Mouse (Mus musculus): ENCODE results near the gene Ccdc158. TPM values are rescaled to one million over a fixed set of nuclear protein-coding genes. Genes with fewer than 3 reads are reported as not detected.

Gene Ccdc158
- polyA plus RNA-seq, 1 experiment from 2014 or later = 0.14 TPM

GRCm38 (mm10) chr5:92693744-92694143, 18.7 kb upstream of the Ccdc158 start:
- H3K4me3 ChIP-seq (ENCODE audit: low read depth, low read length) = no peak overlapping the region
- no peak overlapping the region for H3K4me2 ChIP-seq (ENCODE audit: low read depth, low read length)
- WGBS (ENCODE audit: insufficient replicate concordance) = 72% methylated on average over 3 of the region's 3 CpGs
- no peak for ATAC-seq (ENCODE audit: low read depth)
- no peaks in the 10 kb centered on the region for H3K9me3 ChIP-seq (replicated peaks; ENCODE audit: control insufficient read depth, low read length)
- no peak overlapping the region for H3K27ac ChIP-seq (ENCODE audit: low read length)
- no peak overlapping the region for H3K9ac ChIP-seq (ENCODE audit: low read depth, low read length)
- no peaks in the 10 kb centered on the region for H3K36me3 ChIP-seq (ENCODE audit: control insufficient read depth, insufficient read depth)
- no peaks in the 10 kb centered on the region for H3K27me3 ChIP-seq (ENCODE audit: control insufficient read depth, insufficient read depth, low read depth, low read length)
- no peaks in the 10 kb centered on the region for H3K4me1 ChIP-seq (ENCODE audit: control insufficient read depth, low read depth, low read length)

- ATAC-seq (ENCODE audit: low read depth) = no peak
- no peaks in the 10 kb centered on the region for H3K36me3 ChIP-seq (ENCODE audit: control insufficient read depth, insufficient read depth)
- WGBS (ENCODE audit: insufficient replicate concordance) = 63% methylated on average over 16 of the region's 16 CpGs
- H3K9ac ChIP-seq (ENCODE audit: low read depth, low read length) = no peak overlapping the region
- no peak overlapping the region for H3K27ac ChIP-seq (ENCODE audit: low read length)
- H3K4me2 ChIP-seq (ENCODE audit: low read depth, low read length) = no peak overlapping the region
- H3K4me1 ChIP-seq (ENCODE audit: control insufficient read depth, low read depth, low read length) = no peaks in the 10 kb centered on the region
- H3K27me3 ChIP-seq (ENCODE audit: control insufficient read depth, insufficient read depth, low read depth, low read length) = no peaks in the 10 kb centered on the region
- H3K9me3 ChIP-seq (replicated peaks; ENCODE audit: control insufficient read depth, low read length) = no peaks in the 10 kb centered on the region
- H3K4me3 ChIP-seq (ENCODE audit: low read depth, low read length) = no peak overlapping the region
Observed at GRCm38 (mm10) chr5:92692206-92693007, 17.3 kb upstream of the Ccdc158 start.

- Histone ChIP-seq H3K27me3 (ENCODE audit: control insufficient read depth, insufficient read depth, low read depth, low read length) (peaks cover 6% of the 10 kb centered on the region), H3K4me2 (ENCODE audit: low read depth, low read length) (no peak overlapping the region), H3K4me3 (ENCODE audit: low read depth, low read length) (no peak overlapping the region), H3K36me3 (ENCODE audit: control insufficient read depth, insufficient read depth) (no peaks in the 10 kb centered on the region), H3K4me1 (ENCODE audit: control insufficient read depth, low read depth, low read length) (no peaks in the 10 kb centered on the region), H3K9ac (ENCODE audit: low read depth, low read length) (no peak overlapping the region), H3K27ac (ENCODE audit: low read length) (no peak overlapping the region), H3K9me3 (replicated peaks; ENCODE audit: control insufficient read depth, low read length) (no peaks in the 10 kb centered on the region)
- whole genome bisulfite sequencing (ENCODE audit: insufficient replicate concordance) = 67% methylated on average over 9 of the region's 9 CpGs
- ATAC-seq (ENCODE audit: low read depth) = no peak
Observed at GRCm38 (mm10) chr5:92688569-92688968, 13.5 kb upstream of the Ccdc158 start.

GRCm38 (mm10) chr5:92688124-92688523, 13.1 kb upstream of the Ccdc158 start:
- H3K4me3 ChIP-seq (ENCODE audit: low read depth, low read length) = no peak overlapping the region
- no peak overlapping the region for H3K4me2 ChIP-seq (ENCODE audit: low read depth, low read length)
- H3K36me3 ChIP-seq (ENCODE audit: control insufficient read depth, insufficient read depth) = no peaks in the 10 kb centered on the region
- no peaks in the 10 kb centered on the region for H3K4me1 ChIP-seq (ENCODE audit: control insufficient read depth, low read depth, low read length)
- H3K27ac ChIP-seq (ENCODE audit: low read length) = no peak overlapping the region
- 57% methylated on average over 5 of the region's 5 CpGs for WGBS (ENCODE audit: insufficient replicate concordance)
- ATAC-seq (ENCODE audit: low read depth) = no peak
- H3K9ac ChIP-seq (ENCODE audit: low read depth, low read length) = no peak overlapping the region
- H3K27me3 ChIP-seq (ENCODE audit: control insufficient read depth, insufficient read depth, low read depth, low read length) = peaks cover 10% of the 10 kb centered on the region
- H3K9me3 ChIP-seq (replicated peaks; ENCODE audit: control insufficient read depth, low read length) = no peaks in the 10 kb centered on the region

- no peaks in the 10 kb centered on the region for H3K36me3 ChIP-seq (ENCODE audit: control insufficient read depth, insufficient read depth)
- WGBS (ENCODE audit: insufficient replicate concordance) = 84% methylated on average over 16 of the region's 16 CpGs
- H3K9me3 ChIP-seq (replicated peaks; ENCODE audit: control insufficient read depth, low read length) = no peaks in the 10 kb centered on the region
- ATAC-seq (ENCODE audit: low read depth) = no peak
- H3K9ac ChIP-seq (ENCODE audit: low read depth, low read length) = no peak overlapping the region
- H3K4me1 ChIP-seq (ENCODE audit: control insufficient read depth, low read depth, low read length) = no peaks in the 10 kb centered on the region
- H3K4me3 ChIP-seq (ENCODE audit: low read depth, low read length) = no peak overlapping the region
- H3K27ac ChIP-seq (ENCODE audit: low read length) = no peak overlapping the region
- no peak overlapping the region for H3K4me2 ChIP-seq (ENCODE audit: low read depth, low read length)
- peaks cover 27% of the 10 kb centered on the region for H3K27me3 ChIP-seq (ENCODE audit: control insufficient read depth, insufficient read depth, low read depth, low read length)
Observed at GRCm38 (mm10) chr5:92684715-92685460, 9.8 kb upstream of the Ccdc158 start.

GRCm38 (mm10) chr5:92683871-92684475, 8.9 kb upstream of the Ccdc158 start:
- no peak for ATAC-seq (ENCODE audit: low read depth)
- peak overlapping the region; percentile 59; the same call in 1 of the 2 replicates for H3K4me2 ChIP-seq (ENCODE audit: low read depth, low read length)
- H3K27me3 ChIP-seq (ENCODE audit: control insufficient read depth, insufficient read depth, low read depth, low read length) = peaks cover 27% of the 10 kb centered on the region
- no peak overlapping the region for H3K9ac ChIP-seq (ENCODE audit: low read depth, low read length)
- 24% methylated on average over 9 of the region's 9 CpGs for WGBS (ENCODE audit: insufficient replicate concordance)
- H3K36me3 ChIP-seq (ENCODE audit: control insufficient read depth, insufficient read depth) = no peaks in the 10 kb centered on the region
- H3K4me3 ChIP-seq (ENCODE audit: low read depth, low read length) = no peak overlapping the region
- H3K4me1 ChIP-seq (ENCODE audit: control insufficient read depth, low read depth, low read length) = no peaks in the 10 kb centered on the region
- H3K27ac ChIP-seq (ENCODE audit: low read length) = no peak overlapping the region
- no peaks in the 10 kb centered on the region for H3K9me3 ChIP-seq (replicated peaks; ENCODE audit: control insufficient read depth, low read length)

- Histone ChIP-seq H3K27ac (ENCODE audit: low read length) (no peak within 1 kb of the TSS), H3K4me3 (ENCODE audit: low read depth, low read length) (peak within 1 kb of the TSS; percentile 47), H3K4me2 (ENCODE audit: low read depth, low read length) (peak within 1 kb of the TSS; percentile 59), H3K4me1 (ENCODE audit: control insufficient read depth, low read depth, low read length) (no peaks in the 10 kb centered on the region), H3K9me3 (replicated peaks; ENCODE audit: control insufficient read depth, low read length) (no peaks in the 10 kb centered on the region), H3K27me3 (ENCODE audit: control insufficient read depth, insufficient read depth, low read depth, low read length) (peaks cover 27% of the 10 kb centered on the region), H3K9ac (ENCODE audit: low read depth, low read length) (no peak within 1 kb of the TSS), H3K36me3 (ENCODE audit: control insufficient read depth, insufficient read depth) (no peaks in the 10 kb centered on the region)
- WGBS (ENCODE audit: insufficient replicate concordance) = 2% methylated on average over 26 of the region's 26 CpGs
- ATAC-seq (ENCODE audit: low read depth) = no peak
Observed at GRCm38 (mm10) chr5:92683351-92683807, 8.3 kb upstream of the Ccdc158 start, which contains the start of gene Shroom3. TSS of gene Shroom3 (plus strand) at chr5:92683435.

- no peak for ATAC-seq (ENCODE audit: low read depth)
- H3K36me3 ChIP-seq (ENCODE audit: control insufficient read depth, insufficient read depth) = no peaks in the 10 kb centered on the region
- no peaks in the 10 kb centered on the region for H3K9me3 ChIP-seq (replicated peaks; ENCODE audit: control insufficient read depth, low read length)
- no peaks in the 10 kb centered on the region for H3K4me1 ChIP-seq (ENCODE audit: control insufficient read depth, low read depth, low read length)
- H3K4me2 ChIP-seq (ENCODE audit: low read depth, low read length) = peak overlapping the region; percentile 59
- no peak overlapping the region for H3K9ac ChIP-seq (ENCODE audit: low read depth, low read length)
- H3K27me3 ChIP-seq (ENCODE audit: control insufficient read depth, insufficient read depth, low read depth, low read length) = peaks cover 27% of the 10 kb centered on the region
- H3K4me3 ChIP-seq (ENCODE audit: low read depth, low read length) = peak overlapping the region; percentile 47
- H3K27ac ChIP-seq (ENCODE audit: low read length) = no peak overlapping the region
- 3% methylated on average over 39 of the region's 39 CpGs for WGBS (ENCODE audit: insufficient replicate concordance)
Observed at GRCm38 (mm10) chr5:92682621-92683348, 7.7 kb upstream of the Ccdc158 start.

All from liver, embryonic 16.5 days (tissue).